Mouse (Mus musculus) limb, embryonic 10.5 days (tissue): ENCODE measurements around the gene Rbms3. TPM values are rescaled to one million over a fixed set of nuclear protein-coding genes. Genes with fewer than 3 reads are reported as not detected.
A peak's percentile ranks its signal among the peaks of the same experiment; 100 is the strongest.

Experiments used
- DNase-seq: peaks from one replicate; pipeline ENCODE4 v3.0.0-alpha.2; 2017; ENCODE audit warnings: low spot score
- H3K27ac ChIP-seq: fragments of 300-500 bp; sonication (generic); 2 replicates; pipeline ENCODE4 v1.5.1; 2016; ENCODE audit warnings: mild to moderate bottlenecking
- H3K27me3 ChIP-seq: fragments of 300-500 bp; sonication (generic); 2 replicates; pipeline ENCODE4 v1.6.1; 2016; ENCODE audit warnings: low read depth, mild to moderate bottlenecking; ENCODE audit not compliant: poor library complexity, severe bottlenecking
- H3K36me3 ChIP-seq: fragments of 300-500 bp; sonication (generic); 2 replicates; pipeline ENCODE4 v1.6.1; 2016; ENCODE audit warnings: mild to moderate bottlenecking, moderate library complexity
- H3K4me1 ChIP-seq: fragments of 300-500 bp; sonication (generic); 2 replicates; pipeline ENCODE4 v1.6.1; 2016
- H3K4me3 ChIP-seq: fragments of 300-500 bp; sonication (generic); 2 replicates; pipeline ENCODE4 v1.5.1; 2016; ENCODE audit warnings: mild to moderate bottlenecking, moderate library complexity
- H3K9me3 ChIP-seq: fragments of 300-500 bp; sonication (generic); replicated peaks from 2 replicates; pipeline ENCODE4 v1.6.1; 2016; ENCODE audit warnings: mild to moderate bottlenecking
- WGBS: fragments of 180-500 bp; shearing (Covaris S2); methylation state at CpG from one replicate; pipeline ENCODE4 v1.1.7; 2016; 5-methylcytosine and 5-hydroxymethylcytosine counted together
- polyA plus RNA-seq: library from polyadenylated mRNA; unstranded; fragments of >200 nt; fragmentation: Nextera tagmentation; extraction: Ambion mirVana; gene quantifications from 2 replicates; pipeline ENCODE4 v1.2.1, GENCODE M21; 2016

Gene Rbms3
- polyA plus RNA-seq, 1 experiment from 2014 or later, result 35.2 TPM

GRCm38 (mm10) chr9:116817196-116817595 lies 812.5 kb downstream of the Rbms3 start:
- Histone ChIP-seq H3K36me3 (no peaks in the 10 kb centered on the region), H3K9me3 (no peaks in the 10 kb centered on the region), H3K4me1 (peaks cover 34% of the 10 kb centered on the region), H3K27ac (no peak overlapping the region), H3K4me3 (no peak overlapping the region), H3K27me3 (no peaks in the 10 kb centered on the region)
- 90% methylated on average over 1 of the region's 1 CpGs for WGBS
- no peak for DNase-seq

DNA sequence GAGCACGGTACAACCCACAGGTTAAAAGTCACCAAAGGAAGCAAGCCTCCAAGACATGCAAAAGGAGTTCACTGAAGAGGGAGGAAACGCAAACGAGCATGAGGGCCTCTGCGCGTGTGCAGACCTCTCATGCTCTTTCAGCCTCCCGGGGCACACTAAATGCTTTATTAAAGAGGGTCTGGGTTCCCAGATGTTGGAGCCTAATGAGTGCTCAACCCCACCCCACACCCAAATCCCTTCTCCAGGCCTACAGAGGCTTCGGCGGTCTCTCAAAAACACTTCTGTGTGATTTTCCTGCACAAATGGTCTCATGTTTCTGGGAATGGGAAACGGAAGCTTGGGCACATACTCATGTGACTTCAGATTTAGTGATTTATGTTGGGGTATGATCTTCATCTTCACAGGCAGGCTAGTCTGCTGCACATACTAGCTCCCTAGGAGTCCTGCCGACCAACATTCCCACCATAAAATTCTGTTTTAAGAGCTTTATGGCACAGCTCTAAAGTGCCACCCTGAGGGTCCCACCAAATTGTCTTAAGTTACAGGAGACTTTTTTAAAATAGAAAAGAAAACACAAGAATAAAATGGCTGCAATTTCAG lies 815.1 kb downstream of the Rbms3 start:
- peak; percentile 59 for DNase-seq
- H3K4me3 ChIP-seq, result no peak overlapping the region
- 32% methylated on average over 10 of the region's 10 CpGs for WGBS
- H3K27ac ChIP-seq, result peak overlapping the region; percentile 76
- no peaks in the 10 kb centered on the region for H3K27me3 ChIP-seq
- no peaks in the 10 kb centered on the region for H3K9me3 ChIP-seq
- peaks cover 39% of the 10 kb centered on the region for H3K4me1 ChIP-seq
- H3K36me3 ChIP-seq, result no peaks in the 10 kb centered on the region

DNA sequence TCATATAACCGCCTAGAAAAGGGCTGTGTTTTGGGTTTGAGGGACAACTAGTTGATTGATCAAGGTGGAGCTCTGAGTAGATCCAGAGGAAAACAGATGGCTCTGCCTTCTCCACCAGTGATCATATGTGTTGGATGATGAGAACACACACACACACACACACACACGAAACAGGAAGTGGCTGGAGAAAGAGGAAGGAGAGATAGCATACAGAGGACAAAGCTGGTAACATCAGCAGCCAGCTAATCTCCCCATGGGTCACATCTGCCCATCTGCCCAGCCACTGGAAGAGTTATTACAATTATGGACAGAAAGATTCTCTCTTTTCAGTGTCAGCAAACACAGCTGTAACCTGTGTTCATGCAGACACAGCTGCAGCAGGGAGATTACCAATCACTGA lies 816.3 kb downstream of the Rbms3 start:
- Histone ChIP-seq H3K27ac (peak overlapping the region; percentile 36; the same call in 1 of the 2 replicates), H3K36me3 (no peaks in the 10 kb centered on the region), H3K9me3 (no peaks in the 10 kb centered on the region), H3K4me3 (no peak overlapping the region), H3K27me3 (no peaks in the 10 kb centered on the region), H3K4me1 (peaks cover 51% of the 10 kb centered on the region)
- WGBS, result 60% methylated on average over 2 of the region's 2 CpGs
- no peak for DNase-seq

DNA sequence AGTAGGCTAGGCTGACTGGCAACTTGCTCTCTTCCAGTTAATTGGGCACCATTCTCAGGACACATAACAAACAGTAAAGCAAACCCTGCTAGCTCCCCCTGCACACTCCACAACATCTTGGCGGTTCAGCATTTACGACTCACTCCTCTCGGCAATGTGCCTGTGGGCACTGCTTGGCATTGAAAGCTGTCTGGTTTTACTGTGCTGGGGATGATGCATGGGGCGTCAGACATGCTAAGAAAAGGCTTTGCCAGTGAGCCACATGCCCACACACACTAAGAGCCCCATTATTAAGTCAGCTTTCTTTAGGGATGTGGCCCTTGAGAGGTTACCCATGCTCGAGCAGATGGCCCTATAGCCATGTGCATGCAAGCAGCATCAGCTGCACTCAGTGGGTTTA lies 820.5 kb downstream of the Rbms3 start:
- WGBS, result 78% methylated on average over 5 of the region's 5 CpGs

DNA sequence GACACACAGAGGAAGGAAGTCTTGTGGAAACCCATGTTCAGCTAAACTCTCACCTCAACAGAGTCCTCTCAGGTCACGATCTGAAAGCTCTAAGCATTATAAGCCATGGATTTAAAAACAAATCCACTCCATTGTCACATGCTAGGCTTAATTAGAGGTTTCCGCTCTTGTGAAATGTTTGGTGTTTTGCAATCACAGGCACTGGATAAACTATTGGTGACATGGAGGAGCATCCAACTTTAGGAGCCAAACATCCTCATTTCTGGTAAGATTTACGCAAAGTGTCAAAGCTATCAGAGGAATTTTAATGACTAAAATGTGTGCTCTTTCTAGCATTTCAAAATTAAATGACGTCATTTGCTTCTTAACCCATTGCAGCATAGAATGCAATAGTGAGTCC lies 821.3 kb downstream of the Rbms3 start:
- no peak for DNase-seq
- WGBS, result 84% methylated on average over 4 of the region's 4 CpGs
- Histone ChIP-seq H3K27me3 (no peaks in the 10 kb centered on the region), H3K27ac (peak overlapping the region; percentile 85), H3K36me3 (no peaks in the 10 kb centered on the region), H3K4me1 (peaks cover 43% of the 10 kb centered on the region), H3K4me3 (no peak overlapping the region), H3K9me3 (no peaks in the 10 kb centered on the region)

More for the DNA sequence above, 820.5 kb downstream of the Rbms3 start:
- Histone ChIP-seq H3K9me3 (no peaks in the 10 kb centered on the region), H3K4me3 (no peak overlapping the region), H3K27ac (peak overlapping the region; percentile 42; the same call in 1 of the 2 replicates), H3K36me3 (no peaks in the 10 kb centered on the region), H3K4me1 (peaks cover 52% of the 10 kb centered on the region), H3K27me3 (no peaks in the 10 kb centered on the region)
- no peak for DNase-seq

DNA sequence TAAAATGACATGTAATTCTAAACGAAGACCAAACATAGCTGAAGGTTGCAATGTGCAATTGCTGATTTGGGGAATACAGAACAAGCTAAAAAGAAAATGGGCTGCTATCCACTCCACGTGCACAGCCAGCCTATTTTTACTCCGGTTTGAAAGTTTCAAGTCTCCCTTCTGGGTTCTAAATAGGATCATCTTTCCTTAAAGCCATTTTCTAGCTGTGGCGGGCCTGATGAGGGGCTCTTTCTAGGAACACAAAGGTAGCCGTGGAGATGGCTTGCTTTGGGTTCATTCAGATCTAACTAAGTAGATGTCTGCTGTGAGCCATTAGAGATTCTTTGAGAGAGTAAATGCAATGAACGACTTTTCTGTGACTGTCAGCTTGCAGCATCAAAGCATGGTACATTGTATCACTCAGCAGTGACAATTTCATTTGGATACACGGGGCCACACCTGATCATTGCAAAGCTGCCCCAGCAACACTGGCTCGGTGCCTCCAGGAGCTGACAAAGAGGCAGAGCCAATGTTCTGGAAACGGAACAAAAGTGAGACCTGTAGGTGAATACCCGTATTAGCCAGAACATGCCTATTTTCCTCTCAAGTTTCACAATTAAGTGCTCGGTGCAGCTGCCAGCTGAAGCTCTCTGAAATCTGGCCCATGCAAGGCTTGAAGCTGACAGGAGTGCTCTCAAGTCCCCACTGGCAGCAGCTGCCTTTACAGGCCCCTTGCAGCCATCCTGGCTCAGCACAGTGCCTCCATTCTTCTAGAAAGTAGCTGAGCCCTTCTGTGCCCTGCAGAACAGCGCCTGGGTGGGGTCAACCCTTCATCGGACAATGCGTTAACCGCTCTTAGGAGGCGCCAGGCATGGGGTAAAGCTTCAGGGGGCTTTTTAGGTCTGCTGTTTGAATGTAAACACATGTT lies 822.3 kb downstream of the Rbms3 start:
- no peaks in the 10 kb centered on the region for H3K9me3 ChIP-seq
- H3K36me3 ChIP-seq, result no peaks in the 10 kb centered on the region
- WGBS, result 63% methylated on average over 16 of the region's 16 CpGs
- peak overlapping the region; percentile 85 for H3K27ac ChIP-seq
- H3K27me3 ChIP-seq, result no peaks in the 10 kb centered on the region
- DNase-seq, result peak; percentile 67
- H3K4me1 ChIP-seq, result peaks cover 34% of the 10 kb centered on the region
- H3K4me3 ChIP-seq, result no peak overlapping the region

DNA sequence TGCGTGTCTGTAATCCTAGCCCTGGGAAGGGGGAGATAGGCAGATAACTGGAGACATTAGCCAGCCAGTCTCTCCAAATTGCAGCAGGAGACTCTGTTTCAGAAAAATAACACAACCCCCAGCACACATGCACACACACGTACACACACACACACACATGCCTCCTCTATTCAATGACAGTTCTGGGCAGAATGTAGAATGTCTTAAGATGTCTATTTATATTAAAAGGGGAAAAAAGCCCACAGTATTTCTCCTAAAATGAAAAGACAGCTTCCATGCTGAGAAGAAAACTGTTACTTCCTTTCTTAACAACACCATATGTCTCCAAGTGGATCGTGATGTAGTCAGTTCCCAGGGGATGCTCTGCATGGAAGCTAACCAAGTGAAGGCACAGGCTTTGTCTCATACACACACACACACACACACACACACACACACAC lies 826.4 kb downstream of the Rbms3 start:
- 81% methylated on average over 3 of the region's 3 CpGs for WGBS
- Histone ChIP-seq H3K27me3 (no peaks in the 10 kb centered on the region), H3K36me3 (no peaks in the 10 kb centered on the region), H3K4me1 (peaks cover 16% of the 10 kb centered on the region), H3K9me3 (no peaks in the 10 kb centered on the region), H3K4me3 (no peak overlapping the region), H3K27ac (no peak overlapping the region)
- DNase-seq, result no peak

GRCm38 (mm10) chr9:116802602-116803001 lies 827.1 kb downstream of the Rbms3 start:
- Histone ChIP-seq H3K4me3 (no peak overlapping the region), H3K4me1 (peaks cover 9% of the 10 kb centered on the region), H3K36me3 (no peaks in the 10 kb centered on the region), H3K9me3 (no peaks in the 10 kb centered on the region), H3K27ac (no peak overlapping the region), H3K27me3 (no peaks in the 10 kb centered on the region)
- 88% methylated on average over 7 of the region's 7 CpGs for WGBS
- DNase-seq, result no peak

GRCm38 (mm10) chr9:116795240-116795955 lies 834.3 kb downstream of the Rbms3 start:
- WGBS, result 81% methylated on average over 2 of the region's 2 CpGs
- no peaks in the 10 kb centered on the region for H3K27me3 ChIP-seq
- H3K4me1 ChIP-seq, result no peaks in the 10 kb centered on the region
- H3K27ac ChIP-seq, result no peak overlapping the region
- peaks cover 2% of the 10 kb centered on the region; the same call in 1 of the 2 replicates for H3K36me3 ChIP-seq
- H3K4me3 ChIP-seq, result no peak overlapping the region
- DNase-seq, result no peak
- H3K9me3 ChIP-seq, result no peaks in the 10 kb centered on the region

DNA sequence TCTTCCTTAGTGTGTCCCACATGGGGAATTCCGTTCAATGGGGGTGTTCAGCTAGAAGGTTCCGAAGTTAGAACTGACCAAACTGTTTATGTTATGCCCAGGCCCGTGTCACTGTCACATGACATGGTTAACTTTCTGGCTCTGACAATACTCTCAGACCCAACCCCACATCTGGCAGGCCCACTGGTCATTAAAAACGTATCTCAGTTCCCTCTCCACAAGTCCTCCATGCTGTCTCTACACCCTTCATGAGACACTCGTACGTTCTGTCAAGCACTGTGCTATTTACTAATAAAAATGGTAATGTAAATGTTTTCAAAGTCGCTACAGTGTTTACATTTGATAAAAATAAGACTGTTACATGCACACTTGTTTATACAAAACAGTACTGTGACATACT lies 837.9 kb downstream of the Rbms3 start:
- Histone ChIP-seq H3K36me3 (peaks cover 6% of the 10 kb centered on the region; the same call in 1 of the 2 replicates), H3K27ac (no peak overlapping the region), H3K27me3 (no peaks in the 10 kb centered on the region), H3K9me3 (no peaks in the 10 kb centered on the region), H3K4me1 (peaks cover 21% of the 10 kb centered on the region), H3K4me3 (no peak overlapping the region)
- DNase-seq, result no peak
- WGBS, result 86% methylated on average over 7 of the region's 7 CpGs

DNA sequence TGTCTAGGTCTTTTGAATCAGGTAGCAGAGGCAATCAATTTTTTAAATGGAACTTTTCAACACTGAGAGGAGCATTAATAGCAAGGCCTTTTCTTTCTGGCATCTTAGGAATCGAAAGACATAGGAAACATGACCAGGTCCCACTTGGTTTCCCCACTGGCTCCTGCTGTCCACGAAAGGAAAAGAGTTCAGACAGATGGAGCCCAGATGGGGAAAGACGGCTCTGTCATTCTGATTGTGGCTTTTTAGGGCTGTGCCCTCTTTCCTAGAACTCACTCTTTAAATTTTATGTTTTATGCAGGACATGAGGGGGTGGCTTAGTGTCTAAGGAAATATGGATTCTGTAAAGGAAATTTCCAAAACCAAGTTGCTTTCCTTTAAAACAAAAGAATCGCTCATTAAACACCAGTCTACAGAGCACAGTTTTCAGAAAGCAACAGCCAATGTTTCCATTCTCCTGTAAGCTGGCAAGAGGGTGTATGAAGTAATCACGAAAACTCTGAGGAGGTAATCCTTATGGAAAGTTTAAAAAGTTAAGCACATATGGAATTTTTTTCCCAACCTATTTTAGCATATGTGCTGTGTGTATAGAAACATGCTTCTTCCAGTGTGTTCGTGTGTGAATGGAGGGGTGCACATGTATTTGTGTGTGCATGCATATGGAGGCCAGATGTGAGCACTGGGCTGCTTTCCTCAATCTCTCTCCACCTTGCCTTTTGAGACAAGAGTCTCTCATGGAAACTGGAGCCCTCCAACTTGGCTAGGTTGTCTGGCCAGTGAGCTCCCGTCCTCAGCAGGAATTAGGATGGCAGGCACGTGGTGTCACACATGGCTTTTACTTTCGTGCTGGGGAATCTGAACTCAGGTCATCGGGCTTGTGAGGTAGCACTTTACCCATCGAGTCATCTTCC lies 843.3 kb downstream of the Rbms3 start:
- peaks cover 45% of the 10 kb centered on the region for H3K4me1 ChIP-seq
- 49% methylated on average over 11 of the region's 11 CpGs for WGBS
- H3K27ac ChIP-seq, result peak overlapping the region; percentile 76
- no peaks in the 10 kb centered on the region for H3K27me3 ChIP-seq
- H3K4me3 ChIP-seq, result no peak overlapping the region
- H3K36me3 ChIP-seq, result peaks cover 4% of the 10 kb centered on the region; the same call in 1 of the 2 replicates
- H3K9me3 ChIP-seq, result no peaks in the 10 kb centered on the region
- DNase-seq, result peak; percentile 65

DNA sequence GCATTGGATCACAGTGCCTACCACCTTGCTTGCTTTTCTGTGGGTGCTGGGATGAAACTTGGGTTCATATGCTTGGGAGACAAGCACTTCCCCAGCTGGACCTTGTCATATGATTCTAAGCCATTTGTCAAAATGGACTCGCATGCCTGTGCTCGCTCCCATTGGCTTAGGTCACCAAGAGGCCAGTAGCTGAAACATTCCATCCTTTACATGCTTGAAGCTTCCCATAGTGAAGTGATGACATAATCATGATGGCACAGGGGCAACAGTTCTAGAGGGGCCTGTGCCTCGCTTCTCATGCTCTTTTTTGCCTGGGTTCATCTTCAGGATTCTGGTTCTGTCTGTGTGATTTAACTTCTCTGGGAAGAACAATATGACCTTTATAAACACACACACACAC lies 857.9 kb downstream of the Rbms3 start:
- Histone ChIP-seq H3K4me1 (peaks cover 40% of the 10 kb centered on the region), H3K36me3 (no peaks in the 10 kb centered on the region), H3K27me3 (no peaks in the 10 kb centered on the region), H3K9me3 (no peaks in the 10 kb centered on the region), H3K4me3 (no peak overlapping the region), H3K27ac (no peak overlapping the region)
- 84% methylated on average over 3 of the region's 3 CpGs for WGBS
- DNase-seq, result no peak
